Mouse (Mus musculus): ENCODE measurements around the gene Gm5460.
A peak's percentile ranks its signal among the peaks of the same experiment; 100 is the strongest.

- no peak for TF ChIP-seq POLR2A (IDR thresholded peaks at IDR 0.05; ENCODE audit: insufficient read length, low read depth)
- TF ChIP-seq MAX (IDR thresholded peaks at IDR 0.05; ENCODE audit: low read depth) = no peak
- no peak for TF ChIP-seq USF1 (IDR thresholded peaks at IDR 0.05; ENCODE audit: low read depth)
- TF ChIP-seq CEBPB (IDR thresholded peaks at IDR 0.05; ENCODE audit: insufficient read depth, poor library complexity, severe bottlenecking) = no peak
- TF ChIP-seq MYOD1 (IDR thresholded peaks at IDR 0.05; ENCODE audit: control insufficient read depth in 1 of 3, insufficient read length in 2 of 3, low read depth in 2 of 3) = no peak
- TF ChIP-seq POLR2AphosphoS2 (IDR thresholded peaks at IDR 0.05; ENCODE audit: insufficient read length, low read depth) = peak; percentile 4
- TF ChIP-seq TCF12 (IDR thresholded peaks at IDR 0.05; ENCODE audit: insufficient read depth, poor library complexity, severe bottlenecking) = no peak
- TF ChIP-seq E2F4 (IDR thresholded peaks at IDR 0.05; ENCODE audit: insufficient read depth) = no peak
- TF ChIP-seq SRF (IDR thresholded peaks at IDR 0.05; ENCODE audit: control insufficient read depth, insufficient read length, low read depth) = no peak
- no peak for TF ChIP-seq MYOG (IDR thresholded peaks at IDR 0.05; ENCODE audit: control insufficient read depth in 1 of 3, insufficient read depth in 1 of 3, insufficient read length in 2 of 3, low read depth in 2 of 3)
- TF ChIP-seq REST (IDR thresholded peaks at IDR 0.05; ENCODE audit: insufficient read depth, insufficient read length) = no peak
- no peak for TF ChIP-seq TCF3 (IDR thresholded peaks at IDR 0.05; ENCODE audit: insufficient read length, low read depth)
Measured at GRCm38 (mm10) chr14:34086806-34087205, 70.2 kb downstream of the Gm5460 start.
